Mouse (Mus musculus) ES-Bruce4 (cell line): ENCODE measurements around the gene Gfod1.

Source experiments
- CTCF ChIP-seq: IDR thresholded peaks from one replicate; pipeline ENCODE4 v1.8.1; 2011; ENCODE audit warnings: low read depth, low read length
- POLR2A ChIP-seq: IDR thresholded peaks from one replicate; pipeline ENCODE4 v1.8.1; 2011; ENCODE audit warnings: low read length; ENCODE audit not compliant: insufficient read depth

DNA sequence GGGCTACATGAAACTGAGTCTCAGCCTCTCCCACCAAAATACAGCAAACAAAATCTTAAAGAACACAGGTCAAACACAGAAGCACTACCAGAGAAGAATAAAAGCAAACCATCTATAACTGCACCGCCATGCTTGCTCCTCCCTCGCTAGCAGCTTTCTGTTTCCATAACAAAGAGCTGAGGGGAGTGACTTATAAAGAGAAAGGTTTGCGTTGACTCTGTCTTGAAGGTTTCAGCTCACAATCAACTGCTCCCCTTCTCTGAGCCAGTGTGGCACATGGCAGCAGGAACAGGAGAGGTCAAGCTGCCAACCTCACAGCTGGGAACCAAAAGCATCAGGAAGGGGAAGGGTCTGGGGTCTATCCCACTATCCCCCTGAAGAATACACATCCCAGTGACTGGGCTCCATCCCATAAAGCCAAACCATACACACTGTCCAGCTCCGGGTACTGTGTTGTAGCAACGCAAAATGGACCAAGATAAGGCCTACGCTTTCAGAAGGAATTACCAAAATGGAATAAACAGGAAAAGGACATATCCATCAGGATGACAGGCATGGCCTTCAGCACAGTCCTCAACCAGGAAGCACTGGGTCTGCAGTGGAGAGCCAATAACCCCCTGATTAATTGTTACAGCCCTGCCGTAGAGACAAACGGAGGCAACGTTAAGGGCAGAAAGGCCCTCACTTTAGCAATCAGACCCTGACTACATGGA lies 87.8 kb downstream of the Gfod1 start:
- TF ChIP-seq CTCF: no peak
- peak; percentile 32 for TF ChIP-seq POLR2A
